Mouse (Mus musculus): ENCODE measurements at regions not wholly inside any gene's neighbourhood (a gene's known extent, or its start where the extent isn't known, plus 50 kb on each side); places are given as distances from the start of the nearest gene placed in this dataset.
"Not testable (repeated sequence)": the region's sequence is repeated elsewhere in the genome, so short reads cannot be mapped to it uniquely, and the experiment has no call there.

- not testable (repeated sequence) for H3K36me3 ChIP-seq; H3K27me3 ChIP-seq (ENCODE audit: low read depth, poor library complexity, severe bottlenecking); DNase-seq (ENCODE audit: low spot score); H3K27ac ChIP-seq (replicated peaks); H3K9me3 ChIP-seq (replicated peaks); H3K4me1 ChIP-seq; H3K4me3 ChIP-seq
- WGBS: 80% methylated on average over 3 of the region's 3 CpGs
Observed at GRCm38 (mm10) chr14:53080556-53080955, 585.0 kb upstream of the Olfr1507 start.

- H3K4me3 ChIP-seq; H3K4me1 ChIP-seq; H3K9me3 ChIP-seq (replicated peaks); H3K36me3 ChIP-seq; H3K27me3 ChIP-seq (ENCODE audit: low read depth, poor library complexity, severe bottlenecking); H3K27ac ChIP-seq (replicated peaks); DNase-seq (ENCODE audit: low spot score): not testable (repeated sequence)
- WGBS: 94% methylated on average over 2 of the region's 2 CpGs
Observed at GRCm38 (mm10) chr14:53075937-53076336, 580.4 kb upstream of the Olfr1507 start.

DNA sequence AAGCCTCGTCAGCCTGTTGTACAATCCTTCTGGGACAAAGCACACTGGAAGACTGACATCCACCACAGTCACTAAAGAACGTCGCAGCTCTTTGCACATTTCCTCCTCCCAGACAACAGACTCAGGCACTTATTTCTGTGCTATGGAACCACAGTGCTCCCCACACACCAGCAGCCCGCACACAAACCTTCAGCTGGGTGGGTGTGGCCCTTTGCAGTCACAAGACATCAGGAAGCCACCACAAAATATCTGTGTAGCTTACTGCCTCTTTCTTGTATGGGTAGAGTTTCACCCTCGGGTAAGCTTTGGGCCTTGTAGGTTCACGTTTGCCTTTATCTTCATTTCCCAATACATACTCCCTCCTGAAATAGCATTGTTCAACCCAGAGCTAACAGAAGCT, 577.6 kb upstream of the Olfr1507 start:
- H3K9me3 ChIP-seq (replicated peaks); H3K4me1 ChIP-seq; H3K36me3 ChIP-seq; DNase-seq (ENCODE audit: low spot score); H3K4me3 ChIP-seq; H3K27me3 ChIP-seq (ENCODE audit: low read depth, poor library complexity, severe bottlenecking); H3K27ac ChIP-seq (replicated peaks): not testable (repeated sequence)
- 82% methylated on average over 6 of the region's 6 CpGs for WGBS

- H3K36me3 ChIP-seq; H3K4me3 ChIP-seq; H3K4me1 ChIP-seq; DNase-seq (ENCODE audit: low spot score); H3K27me3 ChIP-seq (ENCODE audit: low read depth, poor library complexity, severe bottlenecking); H3K27ac ChIP-seq (replicated peaks); H3K9me3 ChIP-seq (replicated peaks): not testable (repeated sequence)
- no CpG with 5 or more reads among the region's 1 CpGs for whole genome bisulfite sequencing
Observed at GRCm38 (mm10) chr14:53072502-53072901, 577.0 kb upstream of the Olfr1507 start.

DNA sequence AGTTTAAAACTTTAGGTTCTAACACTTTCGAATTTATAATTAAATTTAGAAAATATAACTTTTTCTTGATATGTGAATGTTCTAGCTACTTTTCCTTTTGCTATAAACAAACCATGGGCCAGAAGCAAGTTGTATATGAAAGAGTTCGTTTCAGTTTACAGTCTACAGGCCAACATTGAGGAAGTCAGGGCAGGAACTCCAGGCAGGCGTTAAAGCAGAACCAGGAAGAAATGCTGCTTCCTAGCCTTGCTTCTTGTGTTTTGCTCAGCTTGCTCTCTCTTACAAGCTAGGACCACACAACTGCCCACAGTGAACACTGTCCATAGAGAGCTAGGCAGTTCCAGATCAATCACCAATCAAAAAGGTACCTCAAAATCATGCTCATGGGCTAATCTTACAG, 558.9 kb upstream of the Olfr1507 start:
- H3K27ac ChIP-seq (replicated peaks); H3K27me3 ChIP-seq (ENCODE audit: low read depth, poor library complexity, severe bottlenecking); H3K4me3 ChIP-seq; H3K4me1 ChIP-seq; H3K36me3 ChIP-seq; DNase-seq (ENCODE audit: low spot score); H3K9me3 ChIP-seq (replicated peaks): not testable (repeated sequence)
- 75% methylated on average over 1 of the region's 3 CpGs for WGBS

DNA sequence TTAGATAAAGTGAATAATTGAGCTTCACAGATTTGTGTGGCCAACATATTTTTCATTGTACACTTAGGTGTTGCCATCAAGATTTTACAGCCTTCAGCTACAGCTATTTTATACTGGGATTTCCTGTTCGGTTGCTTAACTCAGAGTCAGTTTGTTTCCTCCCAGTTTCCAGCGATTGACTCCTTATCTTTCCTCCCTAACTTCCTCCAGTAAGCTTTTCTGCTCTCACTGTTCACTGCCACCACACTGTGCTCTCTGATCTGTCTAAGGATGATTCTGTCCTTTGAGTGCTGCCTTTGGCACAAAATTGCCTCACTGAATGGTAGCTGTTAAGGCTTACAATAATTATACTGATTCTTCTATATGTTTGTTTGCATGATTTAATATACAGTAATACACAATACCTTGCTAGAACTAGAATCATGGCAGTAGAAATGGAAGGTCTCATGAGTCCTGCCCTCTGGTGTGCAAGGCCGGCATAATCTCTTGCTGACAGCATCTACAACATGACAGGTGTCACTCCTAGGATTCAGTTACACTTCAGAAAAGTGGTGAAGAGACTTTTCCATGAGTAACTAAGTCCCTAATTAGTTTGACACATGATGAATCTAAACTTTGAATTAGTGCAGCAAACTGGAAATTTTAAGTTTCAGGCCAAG, 558.0 kb upstream of the Olfr1507 start:
- H3K36me3 ChIP-seq; H3K27me3 ChIP-seq (ENCODE audit: low read depth, poor library complexity, severe bottlenecking); H3K4me1 ChIP-seq; H3K27ac ChIP-seq (replicated peaks); H3K9me3 ChIP-seq (replicated peaks); DNase-seq (ENCODE audit: low spot score); H3K4me3 ChIP-seq: not testable (repeated sequence)
- WGBS: 72% methylated on average over 2 of the region's 3 CpGs

- H3K9me3 ChIP-seq (replicated peaks); H3K4me3 ChIP-seq; H3K4me1 ChIP-seq: not testable (repeated sequence)
Observed at GRCm38 (mm10) chr14:53047683-53048082, 552.1 kb upstream of the Olfr1507 start.

DNA sequence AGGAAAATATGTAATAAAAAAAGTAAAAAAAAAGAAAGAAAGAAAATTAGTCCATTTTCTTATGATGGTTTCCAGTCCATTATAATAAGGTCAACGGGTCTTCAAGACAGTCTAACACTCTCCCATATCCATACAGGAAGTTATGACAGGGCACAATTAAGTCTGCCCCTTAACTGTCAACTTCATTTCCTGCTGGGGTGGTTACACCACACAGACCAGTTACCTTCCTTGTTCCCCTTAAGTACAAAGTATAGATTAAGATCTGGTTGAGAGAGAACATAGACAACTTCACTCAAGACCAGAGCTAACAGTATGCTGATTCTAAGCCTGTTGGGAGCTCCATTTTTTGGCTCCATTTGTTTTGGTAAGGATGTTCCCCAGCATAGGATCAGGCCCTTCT, 551.4 kb upstream of the Olfr1507 start:
- WGBS: 87% methylated on average over 1 of the region's 1 CpGs
- H3K36me3 ChIP-seq; H3K9me3 ChIP-seq (replicated peaks); H3K27me3 ChIP-seq (ENCODE audit: low read depth, poor library complexity, severe bottlenecking); H3K4me1 ChIP-seq; DNase-seq (ENCODE audit: low spot score); H3K4me3 ChIP-seq; H3K27ac ChIP-seq (replicated peaks): not testable (repeated sequence)

More at GRCm38 (mm10) chr14:53047683-53048082, 552.1 kb upstream of the Olfr1507 start:
- H3K27me3 ChIP-seq (ENCODE audit: low read depth, poor library complexity, severe bottlenecking); H3K27ac ChIP-seq (replicated peaks); H3K36me3 ChIP-seq; DNase-seq (ENCODE audit: low spot score): not testable (repeated sequence)
- 83% methylated on average over 3 of the region's 3 CpGs for WGBS

DNA sequence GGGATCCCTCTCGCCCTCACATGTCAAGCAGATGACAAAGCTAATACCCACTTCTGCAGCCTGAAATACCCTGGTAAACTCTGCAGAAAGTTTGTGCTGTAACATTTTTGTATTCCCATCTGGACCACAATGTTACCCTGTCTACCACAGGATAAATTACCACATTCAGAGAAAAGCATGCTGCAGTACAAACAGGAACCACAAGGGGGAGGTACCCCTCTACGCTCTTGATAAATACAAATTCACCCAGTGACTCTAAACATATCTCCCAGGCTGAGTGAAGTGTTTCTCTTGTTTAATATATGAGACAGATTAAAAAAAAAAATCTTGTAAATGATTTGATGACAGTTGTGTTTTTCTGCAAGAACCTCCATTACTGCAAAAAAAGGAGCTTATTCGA, 549.8 kb upstream of the Olfr1507 start:
- H3K27ac ChIP-seq (replicated peaks); H3K36me3 ChIP-seq; DNase-seq (ENCODE audit: low spot score); H3K27me3 ChIP-seq (ENCODE audit: low read depth, poor library complexity, severe bottlenecking); H3K4me1 ChIP-seq; H3K9me3 ChIP-seq (replicated peaks); H3K4me3 ChIP-seq: not testable (repeated sequence)
- WGBS: 86% methylated on average over 3 of the region's 3 CpGs

DNA sequence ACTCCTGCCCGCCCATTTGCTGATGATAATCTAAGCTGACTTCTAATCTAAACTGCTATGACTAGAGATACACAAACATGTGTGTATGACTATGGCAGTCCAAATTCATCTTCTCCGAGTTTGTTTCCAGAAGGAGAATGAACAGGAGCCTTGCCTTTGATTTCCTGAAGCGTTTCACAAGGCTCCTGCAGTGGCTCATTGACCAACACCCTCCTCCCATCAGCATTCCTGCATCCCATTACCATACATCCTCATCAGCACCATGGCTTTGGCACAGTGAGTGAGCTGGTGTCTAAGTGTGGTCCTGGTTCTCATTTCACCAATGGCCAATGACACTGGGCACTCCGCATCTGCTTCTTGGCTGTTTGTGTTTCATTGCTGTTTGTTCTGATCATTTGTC, 548.6 kb upstream of the Olfr1507 start:
- H3K4me1 ChIP-seq; DNase-seq (ENCODE audit: low spot score); H3K9me3 ChIP-seq (replicated peaks); H3K27me3 ChIP-seq (ENCODE audit: low read depth, poor library complexity, severe bottlenecking); H3K36me3 ChIP-seq; H3K27ac ChIP-seq (replicated peaks); H3K4me3 ChIP-seq: not testable (repeated sequence)
- 79% methylated on average over 4 of the region's 4 CpGs for WGBS

GRCm38 (mm10) chr14:53042016-53042415, 546.5 kb upstream of the Olfr1507 start:
- H3K36me3 ChIP-seq; H3K4me3 ChIP-seq; H3K9me3 ChIP-seq (replicated peaks); H3K4me1 ChIP-seq; H3K27me3 ChIP-seq (ENCODE audit: low read depth, poor library complexity, severe bottlenecking); H3K27ac ChIP-seq (replicated peaks): not testable (repeated sequence)
- peak; percentile 15 for DNase-seq (ENCODE audit: low spot score)
- WGBS: 20% methylated on average over 3 of the region's 3 CpGs

- not testable (repeated sequence) for H3K27me3 ChIP-seq (ENCODE audit: low read depth, poor library complexity, severe bottlenecking); H3K27ac ChIP-seq (replicated peaks); H3K4me1 ChIP-seq; H3K4me3 ChIP-seq; DNase-seq (ENCODE audit: low spot score); H3K36me3 ChIP-seq; H3K9me3 ChIP-seq (replicated peaks)
- WGBS: 88% methylated on average over 4 of the region's 4 CpGs
Observed at GRCm38 (mm10) chr14:53039475-53039874, 543.9 kb upstream of the Olfr1507 start.

- not testable (repeated sequence) for H3K27me3 ChIP-seq (ENCODE audit: low read depth, poor library complexity, severe bottlenecking); DNase-seq (ENCODE audit: low spot score); H3K27ac ChIP-seq (replicated peaks); H3K4me3 ChIP-seq; H3K4me1 ChIP-seq; H3K36me3 ChIP-seq; H3K9me3 ChIP-seq (replicated peaks)
- WGBS: no CpG with 5 or more reads among the region's 4 CpGs
Observed at GRCm38 (mm10) chr14:53034940-53035339, 539.4 kb upstream of the Olfr1507 start.

DNA sequence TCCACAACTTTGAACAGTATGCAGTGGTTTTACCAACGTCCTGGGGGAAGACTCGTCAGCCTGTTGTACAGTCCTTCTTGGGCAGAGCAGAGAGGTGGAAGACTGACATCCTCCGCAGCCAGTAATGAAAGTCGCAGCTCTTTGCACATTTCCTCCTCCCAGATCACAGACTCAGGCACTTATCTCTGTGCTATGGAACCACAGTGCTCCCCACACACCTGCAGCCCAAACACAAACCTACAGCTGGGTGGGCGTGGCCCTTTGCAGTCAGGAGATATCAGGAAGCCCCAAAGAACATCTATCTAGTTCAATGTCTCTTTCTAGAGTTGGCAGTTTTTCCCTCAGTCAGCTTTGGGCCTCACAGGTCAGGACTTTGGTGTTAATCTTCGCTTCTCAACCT, 537.7 kb upstream of the Olfr1507 start:
- H3K27me3 ChIP-seq (ENCODE audit: low read depth, poor library complexity, severe bottlenecking); DNase-seq (ENCODE audit: low spot score); H3K27ac ChIP-seq (replicated peaks); H3K36me3 ChIP-seq; H3K9me3 ChIP-seq (replicated peaks); H3K4me1 ChIP-seq; H3K4me3 ChIP-seq: not testable (repeated sequence)
- WGBS: 29% methylated on average over 1 of the region's 6 CpGs
